Mouse (Mus musculus) heart, embryonic 16.5 days (tissue): Measurements from ENCODE around the gene Spon2. TPM values are rescaled to one million over a fixed set of nuclear protein-coding genes. Genes with fewer than 3 reads are reported as not detected.

Source experiments
- ATAC-seq: fragments of 200-750 bp; cut with Nextera tagmentation; replicated peaks from 2 replicates; pipeline ENCODE4 v1.8.0; 2017; ENCODE audit warnings: moderate number of reproducible peaks; ENCODE audit not compliant: insufficient read depth, low FRiP score; ENCODE audit errors: extremely low read depth
- H3K27ac ChIP-seq: fragments of 300-500 bp; sonication (generic); 2 replicates; pipeline ENCODE4 v1.5.1; 2014; ENCODE audit warnings: mild to moderate bottlenecking, low read length, control low read depth, moderate library complexity
- H3K27me3 ChIP-seq: fragments of 300-500 bp; sonication (generic); 2 replicates; pipeline ENCODE4 v1.6.1; 2014; ENCODE audit warnings: low read length, mixed read lengths; ENCODE audit not compliant: control insufficient read depth, insufficient read depth
- H3K36me3 ChIP-seq: fragments of 300-500 bp; sonication (generic); 2 replicates; pipeline ENCODE4 v1.6.1; 2014; ENCODE audit not compliant: control insufficient read depth, insufficient read depth
- H3K4me1 ChIP-seq: fragments of 300-500 bp; sonication (generic); 2 replicates; pipeline ENCODE4 v1.6.1; 2014; ENCODE audit warnings: low read length, mixed read lengths; ENCODE audit not compliant: control insufficient read depth, insufficient read depth
- H3K4me2 ChIP-seq: fragments of 300-500 bp; sonication (generic); 2 replicates; pipeline ENCODE4 v1.6.1; 2014; ENCODE audit warnings: low read depth, mild to moderate bottlenecking, control low read depth, low read length
- H3K4me3 ChIP-seq: fragments of 300-500 bp; sonication (generic); 2 replicates; pipeline ENCODE4 v1.5.1; 2014; ENCODE audit warnings: mild to moderate bottlenecking, control low read depth, low read length
- H3K9ac ChIP-seq: fragments of 300-500 bp; sonication (generic); 2 replicates; pipeline ENCODE4 v1.6.1; 2014; ENCODE audit warnings: low read length, control low read depth
- H3K9me3 ChIP-seq: fragments of 300-500 bp; sonication (generic); replicated peaks from 2 replicates; pipeline ENCODE4 v1.6.1; 2016; ENCODE audit warnings: low read length; ENCODE audit not compliant: control insufficient read depth
- WGBS: fragments of 180-500 bp; shearing (Covaris S2); extraction: QIAGEN DNeasy Blood & Tissue Kit; methylation state at CpG from one replicate; pipeline ENCODE4 v1.1.7; 2014; 5-methylcytosine and 5-hydroxymethylcytosine counted together
- polyA plus RNA-seq: library from polyadenylated mRNA; unstranded; fragments of >200 nt; fragmentation: Nextera tagmentation; extraction: Ambion mirVana; gene quantifications from 2 replicates; pipeline ENCODE4 v1.2.1, GENCODE M21; 2015

Spon2 gene
- polyA plus RNA-seq, 1 experiment from 2014 or later, result 67.2 TPM

GRCm38 (mm10) chr5:33237600-33238255 is 19.5 kb upstream of the Spon2 start:
- peaks cover 41% of the 10 kb centered on the region for H3K4me1 ChIP-seq
- 82% methylated on average over 11 of the region's 11 CpGs for WGBS

DNA sequence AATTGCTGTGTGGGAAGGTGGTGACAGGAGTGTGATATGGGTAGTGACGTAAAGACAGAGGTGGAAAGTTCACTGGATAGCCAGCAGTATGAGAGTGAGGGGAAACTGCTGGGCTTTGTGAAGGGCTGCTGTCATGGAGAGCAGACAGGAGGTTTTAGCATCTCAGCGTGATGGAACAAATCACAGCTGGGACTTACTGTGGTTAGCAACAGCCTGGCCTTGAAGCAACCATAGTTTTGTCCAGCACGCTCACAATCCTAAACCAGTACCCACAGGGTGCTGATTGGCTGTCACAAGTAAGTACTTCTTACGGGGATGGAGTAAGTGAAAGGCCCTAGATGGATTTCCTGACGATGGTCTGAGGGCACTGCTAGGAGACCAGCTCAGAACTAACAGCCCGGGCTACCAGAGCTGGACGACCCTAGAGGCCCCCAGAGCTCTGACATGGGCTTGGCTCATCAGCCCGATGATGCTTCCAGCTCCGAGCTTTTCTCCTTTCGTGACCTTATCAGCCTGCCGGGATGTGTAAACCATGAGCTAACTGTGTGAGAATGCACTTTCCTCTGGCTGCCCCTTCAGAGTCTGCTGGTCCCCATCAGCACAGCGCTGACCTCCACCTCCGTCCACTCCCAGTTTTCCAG is 16.3 kb upstream of the Spon2 start:
- WGBS, result 12% methylated on average over 13 of the region's 13 CpGs
- no peaks in the 10 kb centered on the region for H3K36me3 ChIP-seq
- peaks cover 36% of the 10 kb centered on the region for H3K4me1 ChIP-seq
- peak overlapping the region; percentile 17; the same call in 1 of the 2 replicates for H3K4me2 ChIP-seq
- H3K9ac ChIP-seq, result no peak overlapping the region
- H3K27ac ChIP-seq, result peak overlapping the region; percentile 71
- H3K9me3 ChIP-seq, result no peaks in the 10 kb centered on the region
- H3K4me3 ChIP-seq, result no peak overlapping the region
- H3K27me3 ChIP-seq, result no peaks in the 10 kb centered on the region
- ATAC-seq, result peak; percentile 85

More at GRCm38 (mm10) chr5:33237600-33238255, 19.5 kb upstream of the Spon2 start:
- Histone ChIP-seq H3K9me3 (no peaks in the 10 kb centered on the region), H3K9ac (no peak overlapping the region), H3K36me3 (no peaks in the 10 kb centered on the region; the same call in 1 of the 2 replicates), H3K4me3 (no peak overlapping the region), H3K27me3 (no peaks in the 10 kb centered on the region), H3K27ac (no peak overlapping the region), H3K4me2 (no peak overlapping the region)
- ATAC-seq, result no peak

GRCm38 (mm10) chr5:33232791-33233190 is 14.5 kb upstream of the Spon2 start:
- H3K9me3 ChIP-seq, result no peaks in the 10 kb centered on the region
- H3K4me3 ChIP-seq, result no peak overlapping the region
- WGBS, result 72% methylated on average over 5 of the region's 5 CpGs
- no peaks in the 10 kb centered on the region for H3K27me3 ChIP-seq
- no peaks in the 10 kb centered on the region for H3K36me3 ChIP-seq
- no peak overlapping the region for H3K9ac ChIP-seq
- no peak overlapping the region for H3K4me2 ChIP-seq
- no peak for ATAC-seq
- H3K27ac ChIP-seq, result no peak overlapping the region
- peaks cover 42% of the 10 kb centered on the region for H3K4me1 ChIP-seq

DNA sequence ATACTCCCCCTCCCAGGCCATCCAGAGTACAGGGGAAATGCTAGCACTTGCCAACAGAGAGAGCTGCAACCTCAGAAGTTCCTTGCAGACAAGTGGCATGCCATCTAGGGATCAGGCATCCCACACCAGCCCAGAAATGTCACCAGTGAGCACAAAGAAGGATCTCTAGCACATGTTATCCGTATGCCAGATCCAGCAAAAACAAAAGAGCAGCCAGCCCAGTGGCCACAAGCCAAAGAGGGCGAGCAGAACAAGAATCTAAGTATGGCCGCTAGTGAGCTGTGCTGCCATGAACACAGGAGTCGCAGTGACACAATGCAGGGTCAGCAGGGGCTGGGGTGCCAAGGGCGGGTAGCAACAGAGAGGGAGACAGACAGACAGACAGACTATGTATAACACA is 12.0 kb upstream of the Spon2 start:
- 28% methylated on average over 5 of the region's 5 CpGs for WGBS
- H3K9ac ChIP-seq, result no peak overlapping the region
- peaks cover 39% of the 10 kb centered on the region for H3K4me1 ChIP-seq

GRCm38 (mm10) chr5:33228428-33228827 is 10.2 kb upstream of the Spon2 start:
- H3K4me1 ChIP-seq, result peaks cover 33% of the 10 kb centered on the region
- H3K27ac ChIP-seq, result peak overlapping the region; percentile 73
- WGBS, result 48% methylated on average over 5 of the region's 5 CpGs
- H3K36me3 ChIP-seq, result no peaks in the 10 kb centered on the region
- no peaks in the 10 kb centered on the region for H3K9me3 ChIP-seq
- no peak overlapping the region for H3K4me3 ChIP-seq
- no peaks in the 10 kb centered on the region for H3K27me3 ChIP-seq
- peak; percentile 61 for ATAC-seq
- H3K4me2 ChIP-seq, result no peak overlapping the region
- H3K9ac ChIP-seq, result no peak overlapping the region

More for the DNA sequence above, 12.0 kb upstream of the Spon2 start:
- Histone ChIP-seq H3K4me3 (no peak overlapping the region), H3K9me3 (no peaks in the 10 kb centered on the region), H3K27me3 (no peaks in the 10 kb centered on the region), H3K4me2 (no peak overlapping the region), H3K27ac (no peak overlapping the region), H3K36me3 (no peaks in the 10 kb centered on the region)
- no peak for ATAC-seq

- Histone ChIP-seq H3K36me3 (no peaks in the 10 kb centered on the region), H3K4me1 (peaks cover 38% of the 10 kb centered on the region), H3K9me3 (no peaks in the 10 kb centered on the region), H3K27ac (0 out of 2 replicates have a peak overlapping the region, but pooled peaks have one; percentile 9), H3K4me2 (no peak overlapping the region), H3K4me3 (no peak overlapping the region), H3K9ac (no peak overlapping the region), H3K27me3 (no peaks in the 10 kb centered on the region)
- 78% methylated on average over 5 of the region's 5 CpGs for WGBS
- no peak for ATAC-seq
Measured at GRCm38 (mm10) chr5:33225673-33226072, 7.4 kb upstream of the Spon2 start.

- H3K4me2 ChIP-seq, result no peak overlapping the region
- no peaks in the 10 kb centered on the region for H3K36me3 ChIP-seq
- ATAC-seq, result no peak
- 49% methylated on average over 7 of the region's 7 CpGs for WGBS
- no peak overlapping the region for H3K9ac ChIP-seq
- no peaks in the 10 kb centered on the region for H3K27me3 ChIP-seq
- peak overlapping the region; percentile 51 for H3K27ac ChIP-seq
- H3K4me3 ChIP-seq, result no peak overlapping the region
- peaks cover 31% of the 10 kb centered on the region for H3K4me1 ChIP-seq
- no peaks in the 10 kb centered on the region for H3K9me3 ChIP-seq
Measured at GRCm38 (mm10) chr5:33224491-33224890, 6.2 kb upstream of the Spon2 start.

DNA sequence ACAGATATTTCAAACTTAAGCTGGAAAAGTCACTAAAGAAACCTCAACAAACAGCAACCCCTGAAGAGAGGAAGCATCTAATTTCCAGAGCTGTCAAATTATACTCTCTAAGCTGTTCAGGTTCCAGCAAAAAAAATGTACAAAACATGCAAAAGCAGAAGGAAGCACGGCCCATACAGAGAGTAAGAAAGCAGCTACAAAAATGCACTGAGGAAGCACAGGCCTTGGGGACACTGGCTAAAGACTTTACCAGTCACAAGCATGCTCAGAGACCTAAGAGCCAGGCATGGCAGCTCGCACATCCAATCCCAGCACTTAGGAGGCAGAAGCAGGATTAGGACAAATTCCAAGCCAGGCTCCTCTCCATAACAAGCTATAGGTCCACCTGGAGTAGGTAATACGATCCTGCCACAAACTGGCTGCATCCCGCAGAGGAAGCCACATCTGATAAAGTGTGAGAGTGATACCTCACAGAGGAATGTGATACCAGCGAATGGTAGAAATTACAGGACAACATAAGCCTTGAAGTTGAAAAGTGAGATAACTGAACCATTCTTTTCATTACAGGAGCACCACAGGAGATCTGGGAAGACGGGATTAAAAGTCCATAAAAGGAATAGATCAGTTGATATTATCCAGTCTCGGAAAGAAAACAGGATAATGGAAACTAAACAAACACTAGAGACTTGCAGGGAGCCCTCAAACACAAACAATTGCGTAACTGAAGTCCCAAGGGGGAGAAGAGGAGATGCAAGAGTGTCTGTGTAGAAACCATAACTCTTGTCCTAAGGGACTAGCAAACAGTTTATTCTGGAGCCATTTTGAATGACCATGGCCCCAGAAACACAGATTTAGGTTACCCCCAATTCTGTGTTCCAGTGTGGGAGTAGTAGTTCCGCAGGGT is 4.8 kb upstream of the Spon2 start:
- no peak overlapping the region for H3K4me3 ChIP-seq
- no peak overlapping the region for H3K9ac ChIP-seq
- no peak overlapping the region for H3K27ac ChIP-seq
- no peaks in the 10 kb centered on the region for H3K36me3 ChIP-seq
- ATAC-seq, result no peak
- H3K9me3 ChIP-seq, result no peaks in the 10 kb centered on the region
- H3K27me3 ChIP-seq, result no peaks in the 10 kb centered on the region
- no peak overlapping the region for H3K4me2 ChIP-seq
- peaks cover 39% of the 10 kb centered on the region for H3K4me1 ChIP-seq
- WGBS, result 57% methylated on average over 9 of the region's 9 CpGs
